Mouse (Mus musculus) NIH3T3 (cell line): ENCODE results near the gene Vmn1r185.
"Not testable (repeated sequence)": the region's sequence is repeated elsewhere in the genome, so short reads cannot be mapped to it uniquely, and the experiment has no call there.

ENCODE experiments used
- DNase-seq: peaks from one replicate; pipeline ENCODE4 v3.0.0-alpha.2; 2012; ENCODE audit warnings: low read depth

Vmn1r185 gene

GRCm38 (mm10) chr7:26618364-26618763 lies at the start of gene Vmn1r185:
TSS of gene Vmn1r185 (minus strand) at chr7:26618464.
- DNase-seq: not testable (repeated sequence)

DNA sequence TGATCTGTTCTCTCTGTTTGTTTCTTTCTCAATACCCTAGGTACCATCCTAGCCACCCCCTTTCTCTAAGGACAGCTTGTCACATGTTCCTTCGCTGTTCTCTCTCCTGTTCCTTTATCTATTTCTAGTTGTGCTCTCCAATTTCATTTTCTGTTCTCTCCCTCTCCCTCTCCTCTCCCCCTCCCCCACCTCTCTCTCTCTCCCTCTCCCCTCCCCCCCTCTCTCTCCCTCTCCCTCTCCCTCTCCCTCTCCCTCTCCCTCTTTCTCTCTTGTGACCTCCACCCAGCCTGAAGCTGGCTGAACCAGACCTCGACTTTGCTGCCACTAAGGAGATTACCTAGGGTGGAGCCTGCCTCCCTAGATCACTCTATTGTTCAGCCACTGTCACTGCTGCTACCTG lies 49.2 kb upstream of the Vmn1r185 start:
- not testable (repeated sequence) for DNase-seq

DNA sequence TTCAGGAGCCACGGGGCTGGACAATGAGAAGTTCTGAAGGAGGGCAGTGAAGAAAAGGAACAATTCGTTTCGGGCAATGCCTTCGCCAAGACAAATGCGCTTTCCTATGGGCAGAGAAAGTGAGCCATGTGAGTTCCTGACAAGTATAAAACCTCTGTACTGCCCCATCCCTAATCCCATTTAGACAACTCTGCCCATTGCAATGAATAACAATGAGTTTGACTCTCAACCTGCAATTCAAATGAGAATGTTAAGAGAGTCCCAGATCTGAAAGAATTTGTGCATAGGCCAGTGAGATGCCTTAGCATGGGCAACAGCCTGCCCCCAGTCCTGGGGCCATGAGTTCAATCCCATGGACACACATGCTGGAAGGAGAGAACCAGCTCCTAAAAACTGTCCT lies 47.7 kb upstream of the Vmn1r185 start:
- DNase-seq: no peak

DNA sequence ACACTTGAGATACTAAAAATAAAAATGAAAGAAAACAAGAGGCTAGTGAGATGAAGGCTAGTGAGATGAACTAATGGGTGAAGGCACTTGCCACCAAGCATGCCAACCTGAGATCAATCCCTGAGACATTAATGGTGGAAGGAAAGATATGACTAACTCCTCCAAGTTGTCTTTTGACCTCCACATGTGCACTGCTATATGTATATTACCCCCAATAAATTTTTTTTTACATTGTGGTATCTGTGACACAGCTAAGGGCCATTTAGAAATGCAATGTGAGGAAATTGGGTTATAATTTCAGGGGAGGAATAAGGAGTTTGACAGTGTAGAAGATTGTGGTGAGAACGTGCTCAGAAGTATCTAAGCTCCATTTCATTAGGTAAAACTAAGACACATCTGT lies 28.5 kb downstream of the Vmn1r185 start:
- DNase-seq: no peak

- DNase-seq: no peak
Measured at GRCm38 (mm10) chr7:26589077-26589476, 29.2 kb downstream of the Vmn1r185 start.
